10 mouse cellular contexts compared by ENCODE assay signal in the genomic region with DNA sequence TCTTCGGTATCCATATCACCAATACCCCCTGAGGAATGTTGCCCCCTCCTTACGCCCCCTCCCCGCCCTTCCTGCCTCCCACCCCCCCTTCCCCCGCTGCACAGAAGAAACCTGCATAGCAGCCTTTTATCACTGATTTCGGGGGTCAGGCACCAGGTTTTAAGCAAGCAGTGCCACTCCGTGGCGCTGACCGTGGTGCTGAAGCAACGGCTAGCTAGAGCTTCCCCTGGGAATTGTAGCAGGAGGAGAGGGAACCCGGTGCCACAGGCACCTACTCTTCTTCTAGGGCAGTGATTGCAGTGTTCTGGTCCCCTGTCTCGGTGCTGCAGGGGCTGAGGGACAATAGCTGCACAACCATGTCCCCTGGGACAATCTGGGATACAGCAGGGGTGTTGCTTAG. TPM values are rescaled to one million over a fixed set of nuclear protein-coding genes. Genes with fewer than 3 reads are reported as not detected.
DNase-seq lines count a peak whose midpoint lies in the region; ATAC-seq lines count a peak whose summit lies in the region.
"Had no signal": no experiment of that assay in that cellular context is flagged by ENCODE, and none has a peak within 500 bp of the region (broad histone marks: within the 10 kb centered on the region; RNA-seq: fewer than 3 reads in every experiment).

No protein-coding gene starts in this region.

- H3K9me3 ChIP-seq in forebrain, embryonic 10.5 days = no peaks in the 10 kb centered on the region
- H3K9me3 ChIP-seq in forebrain, embryonic 13.5 days (replicated peaks) = no peaks in the 10 kb centered on the region
- H3K9me3 ChIP-seq: megakaryocyte, embryonic 14.5 days had no signal

- H3K4me3 ChIP-seq in forebrain, embryonic 10.5 days = no peak overlapping the region
- no peak overlapping the region for H3K4me3 ChIP-seq in forebrain, embryonic 13.5 days
- H3K4me3 ChIP-seq: megakaryocyte, embryonic 14.5 days had no signal

- H3K4me2 ChIP-seq in forebrain, embryonic 13.5 days = no peak overlapping the region

- no peaks in the 10 kb centered on the region for H3K27me3 ChIP-seq in forebrain, embryonic 10.5 days (ENCODE audit: poor library complexity, severe bottlenecking)
- 0 out of 2 replicates have a peak, but pooled peaks cover 3% of the 10 kb centered on the region for H3K27me3 ChIP-seq in forebrain, embryonic 13.5 days
- no peaks in the 10 kb centered on the region for H3K27me3 ChIP-seq in splenic B cell, adult 2 months (ENCODE audit: control insufficient read depth, insufficient read depth, low read length, poor library complexity, severe bottlenecking)

- H3K4me1 ChIP-seq in forebrain, embryonic 10.5 days = peaks cover 10% of the 10 kb centered on the region; the same call in 1 of the 2 replicates
- H3K4me1 ChIP-seq in forebrain, embryonic 13.5 days = no peaks in the 10 kb centered on the region; the same call in 1 of the 2 replicates
- H3K4me1 ChIP-seq: megakaryocyte, embryonic 14.5 days had no signal

- DNase-seq in forebrain, embryonic 10.5 days (ENCODE audit: extremely low spot score, low spot score) = peak; percentile 69
- DNase-seq in spleen, adult 18-20 months = peak; percentile 17 to 32
- no peak for DNase-seq in spleen, adult 12 weeks (ENCODE audit: low spot score)
- DNase-seq in heart, postnatal 4 days = peak; percentile 74
- peak; percentile 58 for DNase-seq in lung, postnatal 10 days
- DNase-seq in splenic B cell, adult 2 months (ENCODE audit: low read depth, low spot score) = peak; percentile 45
- DNase-seq in frontal cortex, postnatal 36 days (ENCODE audit: low spot score in 2 of 2) = no peak

- WGBS in forebrain, embryonic 10.5 days = 4% methylated on average over 11 of the region's 11 CpGs
- 2% methylated on average over 11 of the region's 11 CpGs for WGBS in forebrain, embryonic 13.5 days

- no peak overlapping the region for H3K27ac ChIP-seq in forebrain, embryonic 10.5 days
- H3K27ac ChIP-seq in forebrain, embryonic 13.5 days = no peak overlapping the region

- H3K9ac ChIP-seq in forebrain, embryonic 13.5 days = no peak overlapping the region

- no peaks in the 10 kb centered on the region for H3K36me3 ChIP-seq in forebrain, embryonic 10.5 days (replicated peaks)
- H3K36me3 ChIP-seq in forebrain, embryonic 13.5 days (ENCODE audit: poor library complexity, severe bottlenecking) = no peaks in the 10 kb centered on the region
- H3K36me3 ChIP-seq in splenic B cell, adult 2 months (ENCODE audit: control insufficient read depth, insufficient read depth, low read length, poor library complexity, severe bottlenecking) = no peaks in the 10 kb centered on the region

- no peak for ATAC-seq in forebrain, embryonic 13.5 days

RNA-seq across cellular contexts. Expression of a gene that starts 50.0 kb away (rescaled TPM):
- polyA plus RNA-seq in forebrain, embryonic 10.5 days (2016; fragmentation: Nextera tagmentation; extraction: Ambion mirVana) = 0.09 TPM in 1 of 2 replicates, not detected in the other
- 0.18 and 0.25 TPM in 2 replicates for polyA plus RNA-seq in forebrain, embryonic 13.5 days (2015; fragmentation: Nextera tagmentation; extraction: Ambion mirVana)
- not detected for total RNA-seq in heart, postnatal 4 days (2021)
- polyA plus RNA-seq: C2C12 had no signal

Comparison
In these comparisons a context has a peak if more than half of its experiments do, and no peak if none do; other contexts are left out.
1. DNase-seq: peak in forebrain, embryonic 10.5 days (single experiment), spleen, adult 18-20 months (2 of 2), heart, postnatal 4 days (single experiment), lung, postnatal 10 days (single experiment) and splenic B cell, adult 2 months (single experiment); none in spleen, adult 12 weeks (single experiment) and frontal cortex, postnatal 36 days (0 of 2).